Mouse (Mus musculus): ENCODE measurements at regions not wholly inside any gene's neighbourhood (a gene's known extent, or its start where the extent isn't known, plus 50 kb on each side); places are given as distances from the start of the nearest gene placed in this dataset.
"Not testable (repeated sequence)": the region's sequence is repeated elsewhere in the genome, so short reads cannot be mapped to it uniquely, and the experiment has no call there.

DNA sequence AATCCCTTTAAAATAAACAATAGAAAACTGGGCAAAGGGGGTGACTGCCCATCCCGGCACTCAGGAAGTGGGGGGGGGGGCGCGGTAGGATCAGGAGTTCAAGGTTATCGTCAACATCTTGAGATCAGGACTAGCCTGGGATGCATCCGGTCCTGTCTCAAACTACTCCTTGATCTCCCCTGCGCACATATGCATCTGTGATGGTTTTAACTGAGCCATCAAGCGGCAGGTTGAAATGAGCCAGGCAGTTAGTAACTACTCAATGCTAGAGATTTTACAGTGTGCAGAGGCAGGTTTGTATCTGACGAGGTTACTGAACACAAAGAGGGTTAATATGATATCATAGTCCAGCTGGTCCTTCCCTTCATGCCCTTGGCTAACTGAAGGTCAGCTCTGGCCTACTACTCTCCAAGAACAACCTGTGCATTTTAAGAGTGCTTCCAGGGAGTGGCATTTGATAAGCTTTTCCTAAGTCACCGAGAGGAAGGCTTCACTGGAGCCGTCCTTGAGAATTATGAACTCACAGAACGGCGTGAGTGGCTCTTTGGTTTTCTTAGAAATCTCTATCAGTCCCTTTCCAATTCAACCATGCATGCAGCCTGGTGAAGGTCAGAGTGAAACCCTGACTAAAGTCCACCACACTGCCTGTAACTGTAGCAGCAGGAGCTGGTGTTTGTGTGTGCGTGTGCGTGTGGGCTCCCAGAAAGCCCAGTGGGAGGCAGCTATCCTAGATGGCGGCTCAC lies 340.1 kb downstream of the Diras2 start:
- DNase-seq (ENCODE audit: low spot score in 2 of 2): no peak

GRCm38 (mm10) chr13:52196917-52197316 lies 334.2 kb downstream of the Diras2 start:
- DNase-seq (ENCODE audit: low spot score in 2 of 2): no peak

GRCm38 (mm10) chr13:52198649-52199348 lies 332.3 kb downstream of the Diras2 start:
- DNase-seq (ENCODE audit: low spot score in 2 of 2): no peak

DNA sequence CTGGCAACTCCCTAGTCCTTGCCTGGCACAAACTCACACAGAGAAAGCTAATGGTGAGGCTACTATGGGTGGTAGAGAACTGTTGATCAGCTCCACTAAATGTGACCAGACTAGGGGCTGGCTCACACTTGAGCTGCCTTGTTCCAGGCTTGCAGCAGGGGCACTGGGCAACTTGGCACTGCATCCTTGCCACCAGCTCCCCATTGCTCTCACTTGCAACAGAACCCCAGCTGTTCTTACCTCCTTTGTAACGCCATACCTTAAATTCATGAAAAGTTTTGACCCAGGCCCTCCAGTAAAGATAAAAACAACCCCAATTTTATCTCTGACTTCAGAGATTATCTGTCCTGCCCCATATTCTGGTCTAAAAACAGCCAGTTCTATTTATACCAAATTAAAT lies 328.7 kb downstream of the Diras2 start:
- no peak for DNase-seq (ENCODE audit: low spot score in 2 of 2)

DNA sequence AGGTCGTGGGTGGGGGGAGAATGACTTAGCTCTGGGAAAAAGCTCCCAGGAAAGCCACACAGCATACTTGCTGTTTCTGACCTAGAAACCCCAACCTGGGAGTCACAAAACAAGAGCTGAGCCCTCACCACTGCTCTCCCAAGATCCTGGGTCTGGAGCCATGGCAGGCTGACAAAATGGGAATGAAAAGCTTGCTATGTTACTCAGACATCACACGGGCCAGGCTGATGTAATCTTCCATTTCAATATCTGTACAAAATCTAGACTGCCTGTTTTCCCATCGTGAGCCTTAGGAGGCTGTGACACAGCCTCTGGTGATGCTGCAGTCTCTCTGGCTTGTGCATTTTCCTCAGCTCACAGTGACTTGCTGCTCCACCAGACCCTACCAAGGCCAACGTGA lies 325.1 kb downstream of the Diras2 start:
- no peak for DNase-seq (ENCODE audit: low spot score in 2 of 2)

GRCm38 (mm10) chr13:52216343-52216742 lies 314.7 kb downstream of the Diras2 start:
- DNase-seq (ENCODE audit: low spot score in 2 of 2): no peak

- no peak for DNase-seq (ENCODE audit: low spot score in 2 of 2)
Measured at GRCm38 (mm10) chr13:52217066-52217465, 314.0 kb downstream of the Diras2 start.

GRCm38 (mm10) chr13:52217741-52218140 lies 313.3 kb downstream of the Diras2 start:
- no peak for DNase-seq (ENCODE audit: low spot score in 2 of 2)

DNA sequence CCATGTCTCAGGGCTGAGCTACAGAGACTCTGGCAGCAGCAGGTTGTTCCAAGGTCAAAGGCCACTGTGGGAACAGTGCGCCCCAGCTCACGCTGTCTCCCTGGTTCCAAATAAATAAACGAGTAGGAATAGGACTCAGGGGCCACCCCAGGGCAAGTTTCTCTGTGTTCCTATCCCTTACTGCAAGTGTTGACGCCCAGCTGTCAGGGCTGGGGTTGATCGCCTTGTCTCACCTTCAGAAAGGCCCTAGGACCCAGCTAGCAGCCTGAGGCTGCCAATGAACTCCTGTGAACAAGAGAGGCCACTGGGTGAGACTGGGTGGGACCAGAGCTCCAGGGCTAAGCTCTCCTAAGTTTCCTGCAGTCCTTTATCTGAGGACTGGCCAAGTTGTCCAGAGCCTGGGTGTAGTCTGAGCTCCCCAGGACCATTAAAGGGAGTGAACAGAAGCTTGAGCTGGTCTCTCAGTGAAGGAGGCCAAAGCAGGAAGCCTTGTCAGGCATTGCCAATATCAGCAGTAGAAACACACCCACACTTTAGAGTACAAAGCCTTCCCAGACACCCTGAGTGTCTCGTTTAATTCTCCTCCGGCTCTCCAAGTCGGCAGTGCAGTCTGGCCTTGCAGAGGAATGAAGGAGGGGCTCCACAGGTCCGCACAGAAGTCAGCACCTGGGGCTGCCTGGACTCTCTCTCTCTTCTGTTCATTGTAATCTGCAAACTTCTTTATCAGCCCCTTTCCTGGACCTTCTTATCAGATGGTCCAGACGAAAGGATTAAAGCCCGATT lies 308.6 kb downstream of the Diras2 start:
- DNase-seq (ENCODE audit: low spot score in 2 of 2): no peak

DNA sequence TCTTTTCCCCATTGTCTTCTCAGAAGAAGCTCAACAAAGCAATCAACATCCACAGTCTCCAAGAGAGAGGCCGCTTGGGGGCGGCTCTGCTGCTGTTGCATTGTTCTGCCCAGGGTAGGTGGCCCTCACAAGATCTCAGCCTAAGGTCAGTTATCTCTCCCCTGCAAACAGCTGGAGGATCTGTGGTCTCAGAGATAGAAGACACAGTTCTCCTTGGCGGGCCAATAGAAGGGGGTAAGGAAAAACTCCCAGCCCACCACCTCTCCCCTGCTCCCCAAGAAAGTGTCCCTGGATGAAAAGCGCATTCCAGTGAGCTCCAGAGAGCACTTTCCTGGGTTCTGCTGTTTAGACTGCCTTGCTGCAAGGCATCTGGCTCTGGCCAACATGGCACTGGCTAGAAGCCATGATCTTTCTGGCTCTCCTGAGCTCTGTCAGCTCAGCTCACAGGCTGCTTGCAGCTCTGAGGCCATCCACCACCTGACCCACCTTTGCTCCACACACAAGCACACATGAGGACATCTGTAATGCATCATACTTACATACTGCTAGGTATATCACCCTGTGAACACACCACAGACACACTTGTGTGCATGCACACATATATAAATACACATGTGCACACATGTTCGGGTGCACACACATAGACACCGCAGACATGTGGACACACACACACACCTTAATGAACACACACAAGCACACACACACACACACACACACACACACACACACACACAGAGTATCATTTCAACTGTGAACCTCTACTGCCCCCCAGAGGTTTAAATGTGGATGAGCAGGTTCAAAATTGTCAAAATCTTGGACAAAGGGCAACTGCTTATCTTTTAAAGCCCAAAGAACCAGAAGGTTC lies 307.7 kb downstream of the Diras2 start:
- peak; percentile 30 to 31 for DNase-seq (ENCODE audit: low spot score in 2 of 2)

- peak; percentile 51 to 59 for DNase-seq (ENCODE audit: low spot score in 2 of 2)
Measured at GRCm38 (mm10) chr13:52233971-52234370, 297.1 kb downstream of the Diras2 start.

GRCm38 (mm10) chr13:52236105-52236504 lies 295.0 kb downstream of the Diras2 start:
- peak; percentile 55 to 60 for DNase-seq (ENCODE audit: low spot score in 2 of 2)

DNA sequence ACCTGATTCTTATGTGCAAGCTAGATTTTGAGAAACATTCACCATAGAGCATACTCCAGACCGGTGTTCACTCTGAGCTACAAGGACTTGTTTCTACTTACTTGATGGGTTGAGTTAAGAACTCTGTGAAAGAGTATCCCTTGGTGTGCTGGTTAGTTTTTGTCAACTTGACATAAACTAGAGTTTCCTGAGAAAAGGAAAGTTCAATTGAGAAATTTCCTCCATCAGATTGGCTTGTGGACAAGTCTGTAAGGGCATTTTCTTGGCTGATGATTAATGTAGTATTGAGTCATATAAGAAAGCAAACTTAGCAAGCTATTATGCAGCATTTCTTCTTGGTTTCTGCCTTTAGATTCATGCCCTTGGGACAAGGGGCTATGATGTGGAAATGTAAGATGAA lies 291.5 kb downstream of the Diras2 start:
- DNase-seq (ENCODE audit: low spot score in 2 of 2): no peak

DNA sequence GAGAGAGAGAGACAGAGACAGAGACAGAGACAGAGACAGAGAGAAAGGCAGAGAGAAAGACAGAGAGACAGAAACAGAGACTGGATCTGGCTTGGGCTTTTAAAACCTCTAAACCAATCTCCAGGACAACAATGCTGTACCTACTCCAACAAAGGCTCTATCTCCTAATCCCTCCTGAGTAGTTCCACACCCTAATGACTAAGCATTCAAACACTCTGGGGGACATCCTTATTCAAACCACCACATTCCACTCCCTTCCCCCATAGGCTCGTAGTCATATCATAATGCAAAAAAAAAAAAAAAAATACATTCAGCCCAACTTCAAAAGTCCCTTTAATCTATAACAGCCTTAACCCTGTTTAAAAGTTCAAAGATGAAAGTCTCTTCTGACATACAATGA lies 289.3 kb downstream of the Diras2 start:
- no peak for DNase-seq (ENCODE audit: low spot score in 2 of 2)

DNA sequence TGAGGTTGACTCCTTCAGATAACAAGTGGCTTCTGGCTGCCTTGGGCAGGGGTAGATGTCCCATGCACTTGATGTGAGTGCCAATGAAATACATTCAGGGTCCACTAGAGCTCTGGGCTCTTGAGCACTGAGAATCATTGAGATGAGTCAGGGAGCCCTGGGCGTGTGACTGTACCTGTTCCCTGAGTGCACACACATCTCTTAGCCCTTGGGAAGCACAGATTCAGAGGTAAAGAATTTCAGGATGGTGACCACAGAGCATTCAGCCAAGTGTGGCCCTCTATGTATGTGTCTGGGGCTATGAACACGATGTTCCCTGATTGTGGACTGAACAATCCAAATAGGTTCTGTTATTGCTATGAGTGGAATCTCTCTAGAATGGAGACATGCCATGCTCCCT lies 281.6 kb downstream of the Diras2 start:
- DNase-seq (ENCODE audit: low spot score in 2 of 2): no peak

DNA sequence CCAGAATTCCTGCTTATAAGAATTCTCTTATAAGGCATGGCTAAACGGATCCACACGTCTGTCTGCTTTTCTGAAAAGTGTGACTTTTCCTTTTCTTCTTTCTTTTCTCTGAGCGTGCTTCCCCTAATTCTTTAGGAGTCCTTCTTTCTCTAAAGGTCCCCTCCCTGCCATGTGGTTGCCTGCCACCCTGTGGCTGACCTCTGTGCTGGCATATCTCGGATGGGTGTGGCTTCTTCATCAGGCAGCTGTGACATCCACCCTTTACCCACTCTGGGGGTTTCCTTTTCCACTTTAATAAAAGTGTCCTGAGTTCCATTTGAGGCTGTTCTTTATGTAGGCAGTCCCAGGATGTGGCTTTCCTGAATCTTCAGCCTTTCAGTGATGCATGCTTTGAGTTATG lies 280.7 kb downstream of the Diras2 start:
- no peak for DNase-seq (ENCODE audit: low spot score in 2 of 2)

- DNase-seq (ENCODE audit: low spot score in 2 of 2): no peak
Measured at GRCm38 (mm10) chr13:52252303-52252702, 278.8 kb downstream of the Diras2 start.

GRCm38 (mm10) chr13:52252726-52253125 lies 278.4 kb downstream of the Diras2 start:
- DNase-seq (ENCODE audit: low spot score in 2 of 2): not testable (repeated sequence)

- DNase-seq (ENCODE audit: low spot score in 2 of 2): peak; percentile 39 to 49
Measured at GRCm38 (mm10) chr13:52253138-52253537, 277.9 kb downstream of the Diras2 start.

DNA sequence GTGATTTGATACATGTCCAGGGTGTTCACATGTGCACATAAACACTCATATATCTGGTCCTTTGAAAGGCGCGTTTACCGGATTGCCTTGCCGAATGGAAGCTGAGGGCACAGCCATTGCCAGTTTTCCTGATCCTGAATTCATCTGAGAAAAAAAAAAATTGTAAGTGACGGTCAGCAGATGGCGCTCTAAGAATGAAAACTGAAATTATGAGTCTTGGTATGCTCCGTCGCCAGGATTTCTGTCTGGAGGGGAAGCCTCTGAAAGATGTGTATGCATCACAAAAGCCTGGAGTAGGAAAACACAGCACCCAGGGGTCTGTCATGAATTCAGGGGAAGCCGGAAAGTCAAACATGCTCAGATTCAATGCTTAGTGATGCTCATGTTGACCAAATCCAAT lies 276.9 kb downstream of the Diras2 start:
- DNase-seq (ENCODE audit: low spot score in 2 of 2): peak; percentile 66 to 70

GRCm38 (mm10) chr13:52255697-52256096 lies 275.4 kb downstream of the Diras2 start:
- no peak for DNase-seq (ENCODE audit: low spot score in 2 of 2)

DNA sequence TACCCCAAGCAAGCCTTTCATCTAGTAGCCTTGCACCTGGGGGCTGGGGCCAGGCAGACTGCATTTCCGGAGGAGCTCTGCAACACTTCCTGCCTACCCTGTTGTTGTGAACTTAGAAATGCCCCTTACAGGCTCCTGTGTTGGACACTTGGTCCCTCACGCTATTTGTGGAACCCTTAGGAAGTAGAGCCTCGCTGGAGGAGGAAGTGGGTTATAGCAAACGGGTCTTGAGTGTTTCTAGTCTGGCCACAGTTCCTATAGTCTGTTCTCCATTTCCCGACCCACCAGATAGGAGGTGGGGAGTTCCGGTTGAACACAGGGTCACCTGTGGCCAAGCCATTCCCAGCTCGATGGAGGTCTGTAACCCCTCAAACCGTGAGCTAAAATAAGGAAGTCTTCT lies 272.7 kb downstream of the Diras2 start:
- no peak for DNase-seq (ENCODE audit: low spot score in 2 of 2)
